Mouse (Mus musculus) 3134 (cell line): ENCODE measurements around the gene Fam174a.
A peak's percentile ranks its signal among the peaks of the same experiment; 100 is the strongest.

Experiments used
- DNase-seq: peaks from one replicate; pipeline ENCODE4 v3.0.0-alpha.2; 2011; ENCODE audit warnings: low spot score; ENCODE audit not compliant: insufficient read length; ENCODE audit errors: extremely low read depth

The Fam174a gene

GRCm38 (mm10) chr1:95313393-95314228, at the start of gene Fam174a:
Gene Fam174a, plus strand, starts transcription at chr1:95313623.
- DNase-seq: peak; percentile 90

GRCm38 (mm10) chr1:95263843-95264242, 49.6 kb upstream of the Fam174a start:
- DNase-seq: no peak

- DNase-seq: no peak
Observed at GRCm38 (mm10) chr1:95267950-95268724, 45.3 kb upstream of the Fam174a start.

- DNase-seq: no peak
Observed at GRCm38 (mm10) chr1:95273321-95273720, 40.1 kb upstream of the Fam174a start.

- DNase-seq: no peak
Observed at GRCm38 (mm10) chr1:95308324-95308723, 5.1 kb upstream of the Fam174a start.

GRCm38 (mm10) chr1:95314229-95314555, 769 bp downstream of the Fam174a start:
- DNase-seq: no peak

- DNase-seq: no peak
Observed at GRCm38 (mm10) chr1:95315981-95316380, 2.6 kb downstream of the Fam174a start.

GRCm38 (mm10) chr1:95322219-95322618, 8.8 kb downstream of the Fam174a start:
- no peak for DNase-seq

- DNase-seq: no peak
Observed at GRCm38 (mm10) chr1:95323004-95323403, 9.6 kb downstream of the Fam174a start.

- DNase-seq: no peak
Observed at GRCm38 (mm10) chr1:95326856-95327255, 13.4 kb downstream of the Fam174a start.

GRCm38 (mm10) chr1:95339618-95340017, 26.2 kb downstream of the Fam174a start:
- DNase-seq: no peak

- no peak for DNase-seq
Observed at GRCm38 (mm10) chr1:95342242-95342641, 28.8 kb downstream of the Fam174a start.

- DNase-seq: no peak
Observed at GRCm38 (mm10) chr1:95343585-95344485, 30.4 kb downstream of the Fam174a start.

GRCm38 (mm10) chr1:95354146-95354545, 40.7 kb downstream of the Fam174a start:
- DNase-seq: no peak

GRCm38 (mm10) chr1:95356904-95357303, 43.5 kb downstream of the Fam174a start:
- no peak for DNase-seq

- DNase-seq: no peak
Observed at GRCm38 (mm10) chr1:95363692-95364091, 50.3 kb downstream of the Fam174a start.

- DNase-seq: no peak
Observed at GRCm38 (mm10) chr1:95366616-95367373, 53.4 kb downstream of the Fam174a start.

GRCm38 (mm10) chr1:95367748-95368147, 54.3 kb downstream of the Fam174a start:
- DNase-seq: peak; percentile 3

GRCm38 (mm10) chr1:95375443-95375842, 62.0 kb downstream of the Fam174a start:
- no peak for DNase-seq

- no peak for DNase-seq
Observed at GRCm38 (mm10) chr1:95381028-95381427, 67.6 kb downstream of the Fam174a start.
